Mouse (Mus musculus) brain, embryonic 14.5 days (tissue): Measurements from ENCODE around the gene Brinp1.

Experiments used
- CTCF ChIP-seq: fragments of 200-500 bp; IDR thresholded peaks from 2 replicates; pipeline ENCODE4 v1.5.1; 2012; ENCODE audit warnings: inconsistent platforms, mild to moderate bottlenecking, moderate library complexity, borderline replicate concordance; ENCODE audit not compliant: insufficient read depth, insufficient read length; ENCODE audit errors: extremely low read depth
- POLR2A ChIP-seq: fragments of 200-500 bp; IDR thresholded peaks from 2 replicates; pipeline ENCODE4 v1.6.1; 2012; ENCODE audit warnings: mild to moderate bottlenecking, inconsistent platforms, borderline replicate concordance; ENCODE audit not compliant: poor library complexity, insufficient read depth, insufficient read length, severe bottlenecking; ENCODE audit errors: extremely low read depth

GRCm38 (mm10) chr4:68953131-68953551 is 1.1 kb downstream of the Brinp1 start:
- TF ChIP-seq POLR2A (no peak), CTCF (no peak)
